12 mouse cellular contexts compared by ENCODE assay signal in the genomic region with DNA sequence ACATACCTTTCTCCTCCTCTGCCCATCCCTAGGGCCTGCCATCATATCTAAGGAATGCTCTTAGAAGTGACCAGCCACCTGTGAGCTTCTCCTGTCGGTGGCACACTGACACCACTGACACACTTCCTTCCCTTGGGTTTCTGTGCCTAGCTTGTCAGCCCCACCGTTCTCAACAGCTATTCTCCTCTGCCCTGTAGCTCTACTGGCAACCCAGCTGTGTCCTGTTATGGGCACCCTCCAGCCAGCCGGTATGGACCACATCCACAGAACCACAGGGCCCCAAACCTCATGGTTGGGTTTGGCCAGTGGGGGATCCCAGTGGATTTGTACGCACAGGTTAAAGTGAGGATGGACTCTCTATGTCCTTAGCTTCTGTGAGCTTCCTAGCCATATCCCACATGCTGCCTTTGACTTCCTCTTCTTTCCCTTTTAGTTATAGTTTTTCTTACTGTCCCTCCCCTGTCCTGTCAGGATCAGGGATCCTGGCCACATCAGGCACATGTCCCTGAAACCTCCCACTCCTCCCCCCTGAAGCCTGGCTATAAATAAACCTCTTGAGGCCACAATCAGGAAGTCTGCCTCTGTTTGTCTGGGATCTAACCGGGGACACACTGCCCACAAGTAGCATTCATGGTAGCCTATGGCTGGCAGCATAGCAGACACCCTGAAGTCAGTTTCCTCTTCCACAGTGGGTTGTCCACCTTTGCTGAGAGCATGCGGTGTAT. TPM values are rescaled to one million over a fixed set of nuclear protein-coding genes. Genes with fewer than 3 reads are reported as not detected.
A peak's percentile ranks its signal among the peaks of the same experiment; 100 is the strongest.
DNase-seq lines count a peak whose midpoint lies in the region; ATAC-seq lines count a peak whose summit lies in the region.
"Had no signal": no experiment of that assay in that cellular context is flagged by ENCODE, and none has a peak within 500 bp of the region (broad histone marks: within the 10 kb centered on the region; RNA-seq: fewer than 3 reads in every experiment).

No protein-coding gene starts in this region.

- DNase-seq in heart, adult 11 months: peak; percentile 96
- DNase-seq in heart, postnatal 25 days (ENCODE audit: low spot score): no peak
- peak; percentile 13 for DNase-seq in thymus, postnatal 4 days
- no peak for DNase-seq in thymus, postnatal 36 days
- peak; percentile 53 for DNase-seq in heart, postnatal 4 days
- no peak for DNase-seq in cerebellum, adult 18-20 months
- no peak for DNase-seq in urinary bladder, postnatal 36 days (ENCODE audit: low spot score in 2 of 2)
- DNase-seq: B cell, adult 2 months had no signal

- intact Hi-C loops in heart, postnatal 25 days (cut with DNase I): no loop called here

- no peak for ATAC-seq in CD4-positive, CD25-positive, alpha-beta regulatory T cell, adult 4 months
- ATAC-seq: activated CD4-positive, CD25-positive, alpha-beta regulatory T cell, adult 4 months; intestine, embryonic 16.5 days had no signal

RNA-seq across cellular contexts. Expression of a gene that starts 15.5 kb away (rescaled TPM):
- under 1 TPM; 0.73 to 0.99 TPM for total RNA-seq in heart, postnatal 25 days (2021)
- total RNA-seq in heart, postnatal 4 days (2021): 1 to 10 TPM; 3.3 to 3.4 TPM
- under 1 TPM in 1 of 2 experiments, not detected in 1; 0.43 TPM for polyA plus RNA-seq in CD4-positive, CD25-positive, alpha-beta regulatory T cell, adult 4 months (2017; shearing (Covaris generic))
- total RNA-seq: MEL had no signal

RNA-seq across cellular contexts. Expression of a gene that starts 15.8 kb away (rescaled TPM):
- 10 to 100 TPM; 19.1 to 20.0 TPM for total RNA-seq in heart, postnatal 25 days (2021)
- total RNA-seq in heart, postnatal 4 days (2021): 1 to 10 TPM; 3.4 to 5.0 TPM
- polyA plus RNA-seq in CD4-positive, CD25-positive, alpha-beta regulatory T cell, adult 4 months (2017; shearing (Covaris generic)): 1 to 10 TPM; 4.4 to 4.8 TPM

RNA-seq across cellular contexts. Expression of a gene that starts 19.7 kb away (rescaled TPM):
- total RNA-seq in heart, postnatal 25 days (2021): 1 to 10 TPM; 8.7 to 9.7 TPM
- total RNA-seq in heart, postnatal 4 days (2021): 1 to 10 TPM; 7.9 to 9.3 TPM
- 1 to 10 TPM; 2.0 to 5.6 TPM for polyA plus RNA-seq in CD4-positive, CD25-positive, alpha-beta regulatory T cell, adult 4 months (2017; shearing (Covaris generic))

Comparison
In these comparisons a context has a peak if more than half of its experiments do, and no peak if none do; other contexts are left out.
1. DNase-seq: peak in heart, adult 11 months (single experiment), thymus, postnatal 4 days (single experiment) and heart, postnatal 4 days (single experiment); none in heart, postnatal 25 days (single experiment), thymus, postnatal 36 days (0 of 2), cerebellum, adult 18-20 months (0 of 2) and urinary bladder, postnatal 36 days (0 of 2).